Mouse (Mus musculus): ENCODE measurements around the gene Atg4d. TPM values are rescaled to one million over a fixed set of nuclear protein-coding genes. Genes with fewer than 3 reads are reported as not detected.
"Not testable (repeated sequence)": the region's sequence is repeated elsewhere in the genome, so short reads cannot be mapped to it uniquely, and the experiment has no call there.

The Atg4d gene
- total RNA-seq, 2 experiments from 2014 or later, result 38.8 to 40.9 TPM

GRCm38 (mm10) chr9:21241343-21241742 lies 23.8 kb upstream of the Atg4d start:
- DNase-seq, result peak; percentile 69 to 70

GRCm38 (mm10) chr9:21243826-21244427 lies 21.2 kb upstream of the Atg4d start:
- no peak for DNase-seq

GRCm38 (mm10) chr9:21244428-21245112 lies 20.5 kb upstream of the Atg4d start:
- DNase-seq, result peak; percentile 49 to 51

GRCm38 (mm10) chr9:21245113-21245487 lies 20.0 kb upstream of the Atg4d start:
- no peak for DNase-seq

GRCm38 (mm10) chr9:21246342-21246741 lies 18.8 kb upstream of the Atg4d start:
- no peak for DNase-seq

GRCm38 (mm10) chr9:21248326-21248725 lies 16.8 kb upstream of the Atg4d start, which contains the start of gene S1pr5:
Gene S1pr5, minus strand, starts transcription at chr9:21248443.
- DNase-seq, result peak; percentile 49 to 56

GRCm38 (mm10) chr9:21249629-21250508 lies 15.2 kb upstream of the Atg4d start:
- DNase-seq, result no peak

GRCm38 (mm10) chr9:21250509-21250908 lies 14.6 kb upstream of the Atg4d start:
- DNase-seq, result no peak

GRCm38 (mm10) chr9:21251116-21251735 lies 13.9 kb upstream of the Atg4d start:
- DNase-seq, result no peak

GRCm38 (mm10) chr9:21254690-21255089 lies 10.4 kb upstream of the Atg4d start:
- DNase-seq, result no peak

- not testable (repeated sequence) for DNase-seq
Measured at GRCm38 (mm10) chr9:21256349-21256748, 8.7 kb upstream of the Atg4d start.

GRCm38 (mm10) chr9:21260491-21261040 lies 4.5 kb upstream of the Atg4d start:
- DNase-seq, result no peak

- DNase-seq, result no peak
Measured at GRCm38 (mm10) chr9:21261831-21262230, 3.3 kb upstream of the Atg4d start.

GRCm38 (mm10) chr9:21264272-21264999 lies 657 bp upstream of the Atg4d start:
- DNase-seq, result no peak

- no peak for DNase-seq
Measured at GRCm38 (mm10) chr9:21265611-21266010, 518 bp downstream of the Atg4d start.

GRCm38 (mm10) chr9:21266889-21267288 lies 1.8 kb downstream of the Atg4d start:
- DNase-seq, result no peak

GRCm38 (mm10) chr9:21268305-21268704 lies 3.2 kb downstream of the Atg4d start:
- no peak for DNase-seq

GRCm38 (mm10) chr9:21269590-21269989 lies 4.5 kb downstream of the Atg4d start:
- not testable (repeated sequence) for DNase-seq

GRCm38 (mm10) chr9:21272391-21272790 lies 7.3 kb downstream of the Atg4d start:
- no peak for DNase-seq

- no peak for DNase-seq
Measured at GRCm38 (mm10) chr9:21273094-21273493, 8.0 kb downstream of the Atg4d start.

GRCm38 (mm10) chr9:21273520-21274228 lies 8.6 kb downstream of the Atg4d start:
- no peak for DNase-seq
